Mouse (Mus musculus): Measurements from ENCODE around the gene Dusp3. TPM values are rescaled to one million over a fixed set of nuclear protein-coding genes. Genes with fewer than 3 reads are reported as not detected.

Dusp3 gene
- polyA plus RNA-seq, 1 experiment from 2014 or later, result 29.7 TPM

DNA sequence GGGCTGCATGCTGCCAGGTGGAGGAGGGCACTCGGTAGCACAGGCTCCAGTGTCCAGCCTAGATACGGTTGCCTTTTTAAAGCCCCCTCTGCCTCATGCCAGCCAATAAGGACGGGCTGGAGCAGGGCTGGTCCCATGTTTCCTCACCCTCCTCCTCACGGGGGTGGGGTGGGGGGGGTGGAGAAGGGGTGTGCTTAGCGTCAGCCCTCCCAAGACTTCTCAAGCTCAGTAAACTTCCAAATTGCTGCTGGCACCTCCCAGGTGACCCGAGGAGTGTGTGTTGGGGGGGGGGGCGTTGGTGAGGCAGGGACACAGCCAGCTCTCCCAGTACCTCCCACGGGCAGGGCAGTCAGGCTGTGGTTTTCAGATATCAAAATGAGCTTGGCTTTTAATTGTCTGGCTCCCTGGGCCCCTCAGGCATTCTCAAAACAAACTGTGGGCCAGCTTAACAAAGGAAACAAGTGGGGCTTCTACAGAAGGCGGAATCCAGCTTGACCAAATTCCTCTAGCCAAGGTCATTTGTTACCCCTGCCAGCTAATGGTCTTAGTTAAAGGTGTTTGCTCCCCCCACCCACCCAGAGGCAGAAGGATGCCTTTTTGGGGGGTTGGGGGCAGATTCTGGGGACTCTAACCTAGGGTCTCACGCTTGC, 19.7 kb downstream of the Dusp3 start, which contains the start of gene Sost:
Gene Sost, minus strand, starts transcription at position 51 of the 650 bp plus-strand sequence.
- peaks cover 35% of the 10 kb centered on the region for H3K27me3 ChIP-seq (ENCODE audit: control insufficient read depth, insufficient read depth, low read depth, low read length)
- no peak within 1 kb of the TSS for H3K4me2 ChIP-seq (ENCODE audit: low read length)
- ATAC-seq, result no peak
- no peak within 1 kb of the TSS for H3K27ac ChIP-seq (ENCODE audit: low read length)
- peaks cover 10% of the 10 kb centered on the region; the same call in 1 of the 2 replicates for H3K4me1 ChIP-seq (ENCODE audit: control insufficient read depth, insufficient read depth, low read length)
- no peak within 1 kb of the TSS for H3K4me3 ChIP-seq (ENCODE audit: low read depth, low read length)
- H3K9ac ChIP-seq (ENCODE audit: low read depth, low read length), result no peak within 1 kb of the TSS
- H3K36me3 ChIP-seq (ENCODE audit: control insufficient read depth, insufficient read depth, low read length), result no peaks in the 10 kb centered on the region
- 24% methylated on average over 10 of the region's 10 CpGs for WGBS
- H3K9me3 ChIP-seq (replicated peaks; ENCODE audit: control insufficient read depth, low read length, poor library complexity, severe bottlenecking), result no peaks in the 10 kb centered on the region

DNA sequence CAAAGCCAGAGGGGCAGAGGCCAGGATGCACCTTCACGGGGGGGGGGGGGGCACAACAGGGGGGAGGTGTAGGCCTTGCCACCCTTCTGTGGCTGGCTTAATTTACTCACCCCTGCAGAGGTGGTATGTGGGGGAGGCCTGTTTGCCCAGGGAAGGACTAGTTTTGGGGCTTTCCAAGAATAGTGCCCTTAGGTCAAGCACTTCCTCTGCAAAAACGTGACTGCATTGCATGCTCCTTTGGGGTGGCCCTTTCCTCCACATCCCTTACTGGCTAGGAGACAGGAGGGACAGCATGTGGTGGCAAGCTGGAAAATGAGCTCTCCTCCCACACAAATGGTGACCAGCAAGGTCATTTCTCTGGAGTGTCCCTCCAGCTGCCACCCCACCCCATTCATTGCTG, 21.3 kb downstream of the Dusp3 start:
- Histone ChIP-seq H3K27me3 (ENCODE audit: control insufficient read depth, insufficient read depth, low read depth, low read length) (peaks cover 50% of the 10 kb centered on the region), H3K36me3 (ENCODE audit: control insufficient read depth, insufficient read depth, low read length) (no peaks in the 10 kb centered on the region), H3K4me2 (ENCODE audit: low read length) (no peak overlapping the region), H3K9ac (ENCODE audit: low read depth, low read length) (no peak overlapping the region), H3K27ac (ENCODE audit: low read length) (no peak overlapping the region), H3K9me3 (replicated peaks; ENCODE audit: control insufficient read depth, low read length, poor library complexity, severe bottlenecking) (no peaks in the 10 kb centered on the region), H3K4me3 (ENCODE audit: low read depth, low read length) (no peak overlapping the region), H3K4me1 (ENCODE audit: control insufficient read depth, insufficient read depth, low read length) (peaks cover 10% of the 10 kb centered on the region; the same call in 1 of the 2 replicates)
- 0% methylated on average over 1 of the region's 2 CpGs for WGBS
- ATAC-seq, result no peak

DNA sequence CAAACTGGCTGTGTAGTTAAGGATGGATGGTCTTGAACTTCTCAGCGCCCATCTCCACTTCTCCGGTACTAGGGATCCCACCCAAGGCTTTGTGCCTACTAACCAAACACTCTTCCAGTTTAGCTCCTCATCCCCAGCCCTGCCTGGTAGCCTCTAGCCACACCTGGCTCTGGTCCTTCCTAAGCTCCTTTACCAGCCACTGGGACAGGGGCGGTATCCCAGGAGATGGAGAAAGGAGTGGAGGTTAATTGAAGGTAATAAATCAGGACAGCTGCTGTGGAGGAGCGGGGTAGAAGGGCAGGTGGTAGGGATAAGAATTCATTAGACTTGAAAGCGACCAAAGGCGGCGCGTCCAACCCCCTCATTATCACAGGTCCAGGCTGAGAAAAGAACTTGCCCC, 22.2 kb downstream of the Dusp3 start:
- ATAC-seq, result no peak
- no peaks in the 10 kb centered on the region for H3K36me3 ChIP-seq (ENCODE audit: control insufficient read depth, insufficient read depth, low read length)
- H3K9ac ChIP-seq (ENCODE audit: low read depth, low read length), result no peak overlapping the region
- no peaks in the 10 kb centered on the region for H3K9me3 ChIP-seq (replicated peaks; ENCODE audit: control insufficient read depth, low read length, poor library complexity, severe bottlenecking)
- WGBS, result 7% methylated on average over 8 of the region's 8 CpGs
- H3K4me1 ChIP-seq (ENCODE audit: control insufficient read depth, insufficient read depth, low read length), result peaks cover 10% of the 10 kb centered on the region; the same call in 1 of the 2 replicates
- H3K4me2 ChIP-seq (ENCODE audit: low read length), result no peak overlapping the region
- H3K4me3 ChIP-seq (ENCODE audit: low read depth, low read length), result no peak overlapping the region
- no peak overlapping the region for H3K27ac ChIP-seq (ENCODE audit: low read length)
- peaks cover 53% of the 10 kb centered on the region for H3K27me3 ChIP-seq (ENCODE audit: control insufficient read depth, insufficient read depth, low read depth, low read length)

- peak overlapping the region; percentile 96 for H3K4me2 ChIP-seq (ENCODE audit: low read length)
- H3K4me3 ChIP-seq (ENCODE audit: low read depth, low read length), result peak overlapping the region; percentile 58
- H3K9ac ChIP-seq (ENCODE audit: low read depth, low read length), result peak overlapping the region; percentile 75
- H3K27me3 ChIP-seq (ENCODE audit: control insufficient read depth, insufficient read depth, low read depth, low read length), result peaks cover 53% of the 10 kb centered on the region
- WGBS, result under 1% methylated on average over 74 of the region's 78 CpGs
- H3K9me3 ChIP-seq (replicated peaks; ENCODE audit: control insufficient read depth, low read length, poor library complexity, severe bottlenecking), result no peaks in the 10 kb centered on the region
- no peak overlapping the region for H3K27ac ChIP-seq (ENCODE audit: low read length)
- peaks cover 10% of the 10 kb centered on the region; the same call in 1 of the 2 replicates for H3K4me1 ChIP-seq (ENCODE audit: control insufficient read depth, insufficient read depth, low read length)
- peak; percentile 51; the same call in 1 of the 2 replicates for ATAC-seq
- no peaks in the 10 kb centered on the region for H3K36me3 ChIP-seq (ENCODE audit: control insufficient read depth, insufficient read depth, low read length)
These were observed 23.1 kb downstream of the Dusp3 start for GRCm38 (mm10) chr11:101963473-101964291.

- Histone ChIP-seq H3K27ac (ENCODE audit: low read length) (no peak overlapping the region), H3K27me3 (ENCODE audit: control insufficient read depth, insufficient read depth, low read depth, low read length) (peaks cover 53% of the 10 kb centered on the region), H3K36me3 (ENCODE audit: control insufficient read depth, insufficient read depth, low read length) (no peaks in the 10 kb centered on the region), H3K9ac (ENCODE audit: low read depth, low read length) (no peak overlapping the region; the same call in 1 of the 2 replicates), H3K4me1 (ENCODE audit: control insufficient read depth, insufficient read depth, low read length) (peaks cover 10% of the 10 kb centered on the region; the same call in 1 of the 2 replicates), H3K4me3 (ENCODE audit: low read depth, low read length) (peak overlapping the region; percentile 58; the same call in 1 of the 2 replicates), H3K9me3 (replicated peaks; ENCODE audit: control insufficient read depth, low read length, poor library complexity, severe bottlenecking) (no peaks in the 10 kb centered on the region), H3K4me2 (ENCODE audit: low read length) (peak overlapping the region; percentile 96)
- WGBS, result 2% methylated on average over 11 of the region's 11 CpGs
- no peak for ATAC-seq
These were observed 23.8 kb downstream of the Dusp3 start for GRCm38 (mm10) chr11:101963043-101963442.

DNA sequence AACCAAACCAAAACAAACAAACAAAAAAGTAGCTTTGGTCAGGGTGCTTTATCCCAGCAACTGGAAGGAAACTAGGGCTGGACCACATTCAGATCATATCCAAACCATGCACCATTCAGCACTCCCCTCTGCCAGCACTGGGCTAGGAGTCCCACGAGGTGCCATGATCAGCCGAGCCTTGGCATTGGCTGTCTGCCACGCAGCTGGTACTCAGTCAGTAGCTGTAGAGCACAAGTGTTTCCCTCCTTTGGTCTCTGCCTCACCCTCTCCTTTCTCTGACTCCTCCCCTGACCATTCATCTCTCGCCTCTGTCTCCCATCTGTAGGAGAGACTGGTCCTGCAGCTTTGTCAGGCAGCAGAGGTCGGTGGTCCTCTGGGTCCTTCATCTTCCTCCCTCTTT, 29.3 kb downstream of the Dusp3 start:
- Histone ChIP-seq H3K9me3 (replicated peaks; ENCODE audit: control insufficient read depth, low read length, poor library complexity, severe bottlenecking) (no peaks in the 10 kb centered on the region), H3K4me3 (ENCODE audit: low read depth, low read length) (no peak overlapping the region), H3K4me1 (ENCODE audit: control insufficient read depth, insufficient read depth, low read length) (peaks cover 7% of the 10 kb centered on the region; the same call in 1 of the 2 replicates), H3K36me3 (ENCODE audit: control insufficient read depth, insufficient read depth, low read length) (no peaks in the 10 kb centered on the region), H3K27ac (ENCODE audit: low read length) (no peak overlapping the region), H3K4me2 (ENCODE audit: low read length) (no peak overlapping the region), H3K9ac (ENCODE audit: low read depth, low read length) (no peak overlapping the region), H3K27me3 (ENCODE audit: control insufficient read depth, insufficient read depth, low read depth, low read length) (peaks cover 25% of the 10 kb centered on the region)
- WGBS, result 64% methylated on average over 5 of the region's 5 CpGs
- no peak for ATAC-seq

DNA sequence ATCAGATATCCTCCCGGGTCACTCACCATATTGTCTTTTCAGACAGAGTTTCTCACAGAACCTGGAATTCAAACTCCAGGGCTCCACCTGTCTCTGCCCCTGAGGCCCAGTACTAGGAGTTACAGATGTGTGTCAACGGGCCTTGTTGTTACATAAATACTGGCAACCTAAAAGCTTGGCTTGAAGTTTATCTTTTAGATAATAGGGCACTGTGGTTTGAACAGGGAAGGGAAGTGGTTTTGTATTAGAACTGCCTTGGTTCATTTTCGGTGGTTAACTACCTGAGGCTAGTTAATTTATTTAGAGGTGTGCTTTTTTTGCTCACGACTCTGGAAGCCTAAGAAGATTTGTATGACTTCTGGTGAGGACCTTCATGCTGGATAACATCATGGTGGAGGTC, 33.4 kb downstream of the Dusp3 start:
- Histone ChIP-seq H3K27ac (ENCODE audit: low read length) (no peak overlapping the region), H3K4me2 (ENCODE audit: low read length) (no peak overlapping the region), H3K4me1 (ENCODE audit: control insufficient read depth, insufficient read depth, low read length) (peaks cover 7% of the 10 kb centered on the region; the same call in 1 of the 2 replicates), H3K27me3 (ENCODE audit: control insufficient read depth, insufficient read depth, low read depth, low read length) (peaks cover 12% of the 10 kb centered on the region; the same call in 1 of the 2 replicates), H3K9me3 (replicated peaks; ENCODE audit: control insufficient read depth, low read length, poor library complexity, severe bottlenecking) (no peaks in the 10 kb centered on the region), H3K9ac (ENCODE audit: low read depth, low read length) (no peak overlapping the region), H3K36me3 (ENCODE audit: control insufficient read depth, insufficient read depth, low read length) (no peaks in the 10 kb centered on the region), H3K4me3 (ENCODE audit: low read depth, low read length) (no peak overlapping the region)
- 78% methylated on average over 4 of the region's 4 CpGs for WGBS
- ATAC-seq, result no peak

- Histone ChIP-seq H3K36me3 (ENCODE audit: control insufficient read depth, insufficient read depth, low read length) (no peaks in the 10 kb centered on the region), H3K4me1 (ENCODE audit: control insufficient read depth, insufficient read depth, low read length) (peaks cover 7% of the 10 kb centered on the region; the same call in 1 of the 2 replicates), H3K4me2 (ENCODE audit: low read length) (peak overlapping the region; percentile 29; the same call in 1 of the 2 replicates), H3K9ac (ENCODE audit: low read depth, low read length) (no peak overlapping the region), H3K27ac (ENCODE audit: low read length) (no peak overlapping the region), H3K4me3 (ENCODE audit: low read depth, low read length) (no peak overlapping the region), H3K9me3 (replicated peaks; ENCODE audit: control insufficient read depth, low read length, poor library complexity, severe bottlenecking) (no peaks in the 10 kb centered on the region), H3K27me3 (ENCODE audit: control insufficient read depth, insufficient read depth, low read depth, low read length) (peaks cover 12% of the 10 kb centered on the region; the same call in 1 of the 2 replicates)
- ATAC-seq, result no peak
- WGBS, result 17% methylated on average over 24 of the region's 24 CpGs
These were observed 34.1 kb downstream of the Dusp3 start for GRCm38 (mm10) chr11:101952541-101953341.
